Mouse (Mus musculus) heart, embryonic 13.5 days (tissue): ENCODE measurements around the gene Dcun1d4. TPM values are rescaled to one million over a fixed set of nuclear protein-coding genes. Genes with fewer than 3 reads are reported as not detected.

Source experiments
- ATAC-seq: fragments of 200-750 bp; cut with Nextera tagmentation; 2 replicates; pipeline ENCODE4 v1.8.0; 2017; ENCODE audit warnings: moderate TSS enrichment; ENCODE audit not compliant: insufficient number of reproducible peaks, low FRiP score, low TSS enrichment; ENCODE audit errors: extremely low read depth
- H3K27ac ChIP-seq: fragments of 300-500 bp; sonication (generic); replicated peaks from 2 replicates; pipeline ENCODE4 v1.5.1; 2015; ENCODE audit warnings: moderate library complexity, mild to moderate bottlenecking, inconsistent platforms
- H3K27me3 ChIP-seq: fragments of 300-500 bp; sonication (generic); replicated peaks from 2 replicates; pipeline ENCODE4 v1.6.1; 2015; ENCODE audit warnings: mild to moderate bottlenecking, inconsistent platforms
- H3K36me3 ChIP-seq: fragments of 300-500 bp; sonication (generic); 2 replicates; pipeline ENCODE4 v1.6.1; 2015; ENCODE audit warnings: mild to moderate bottlenecking, inconsistent platforms
- H3K4me1 ChIP-seq: fragments of 300-500 bp; sonication (generic); 2 replicates; pipeline ENCODE4 v1.6.1; 2015; ENCODE audit warnings: inconsistent platforms
- H3K4me2 ChIP-seq: fragments of 300-500 bp; sonication (generic); 2 replicates; pipeline ENCODE4 v1.6.1; 2015; ENCODE audit warnings: inconsistent platforms, mild to moderate bottlenecking, moderate library complexity
- H3K4me3 ChIP-seq: fragments of 300-500 bp; sonication (generic); 2 replicates; pipeline ENCODE4 v1.5.1; 2015; ENCODE audit warnings: moderate library complexity, mild to moderate bottlenecking, inconsistent platforms
- H3K9ac ChIP-seq: fragments of 300-500 bp; sonication (generic); 2 replicates; pipeline ENCODE4 v1.6.1; 2015; ENCODE audit warnings: inconsistent platforms, mild to moderate bottlenecking, moderate library complexity
- H3K9me3 ChIP-seq: fragments of 300-500 bp; sonication (generic); 2 replicates; pipeline ENCODE4 v1.6.1; 2016; ENCODE audit warnings: inconsistent platforms
- WGBS: fragments of 180-500 bp; shearing (Covaris S2); methylation state at CpG from one replicate; pipeline ENCODE4 v1.1.7; 2015; ENCODE audit warnings: mixed read lengths; 5-methylcytosine and 5-hydroxymethylcytosine counted together
- polyA plus RNA-seq: library from polyadenylated mRNA; unstranded; fragments of >200 nt; fragmentation: Nextera tagmentation; extraction: Ambion mirVana; gene quantifications from 2 replicates; pipeline ENCODE4 v1.2.1, GENCODE M21; 2015

Dcun1d4 gene
- polyA plus RNA-seq, 1 experiment from 2014 or later: 15.7 TPM

GRCm38 (mm10) chr5:73502422-73502821 is 21.6 kb downstream of the Dcun1d4 start:
- Histone ChIP-seq H3K4me1 (peaks cover 61% of the 10 kb centered on the region), H3K27ac (peak overlapping the region; percentile 61), H3K4me3 (no peak overlapping the region), H3K27me3 (no peaks in the 10 kb centered on the region), H3K4me2 (no peak overlapping the region), H3K9ac (no peak overlapping the region), H3K36me3 (no peaks in the 10 kb centered on the region), H3K9me3 (no peaks in the 10 kb centered on the region)
- 77% methylated on average over 9 of the region's 9 CpGs for WGBS
- no peak for ATAC-seq

- Histone ChIP-seq H3K4me1 (peaks cover 55% of the 10 kb centered on the region), H3K36me3 (no peaks in the 10 kb centered on the region), H3K4me2 (peak overlapping the region; percentile 12; the same call in 1 of the 2 replicates), H3K9me3 (no peaks in the 10 kb centered on the region), H3K27me3 (no peaks in the 10 kb centered on the region), H3K27ac (peak overlapping the region; percentile 61), H3K9ac (no peak overlapping the region), H3K4me3 (no peak overlapping the region)
- ATAC-seq: no peak
- 44% methylated on average over 12 of the region's 12 CpGs for WGBS
Measured at GRCm38 (mm10) chr5:73503015-73503757, 22.4 kb downstream of the Dcun1d4 start.

- Histone ChIP-seq H3K27ac (no peak overlapping the region), H3K27me3 (no peaks in the 10 kb centered on the region), H3K4me3 (no peak overlapping the region), H3K9me3 (no peaks in the 10 kb centered on the region), H3K9ac (peak overlapping the region; percentile 37; the same call in 1 of the 2 replicates), H3K36me3 (peaks cover 20% of the 10 kb centered on the region), H3K4me1 (peaks cover 44% of the 10 kb centered on the region), H3K4me2 (no peak overlapping the region)
- no peak for ATAC-seq
- WGBS: 85% methylated on average over 14 of the region's 14 CpGs
Measured at GRCm38 (mm10) chr5:73511074-73511473, 30.3 kb downstream of the Dcun1d4 start.

GRCm38 (mm10) chr5:73512241-73512640 is 31.4 kb downstream of the Dcun1d4 start:
- Histone ChIP-seq H3K27ac (no peak overlapping the region), H3K9ac (0 out of 2 replicates have a peak overlapping the region, but pooled peaks have one; percentile 24), H3K4me3 (no peak overlapping the region), H3K4me1 (peaks cover 39% of the 10 kb centered on the region), H3K4me2 (no peak overlapping the region), H3K9me3 (no peaks in the 10 kb centered on the region), H3K36me3 (peaks cover 26% of the 10 kb centered on the region), H3K27me3 (no peaks in the 10 kb centered on the region)
- 91% methylated on average over 1 of the region's 1 CpGs for WGBS
- no peak for ATAC-seq

GRCm38 (mm10) chr5:73512661-73513060 is 31.9 kb downstream of the Dcun1d4 start:
- Histone ChIP-seq H3K9ac (no peak overlapping the region), H3K9me3 (no peaks in the 10 kb centered on the region), H3K4me3 (no peak overlapping the region), H3K4me1 (peaks cover 39% of the 10 kb centered on the region), H3K27me3 (no peaks in the 10 kb centered on the region), H3K36me3 (peaks cover 31% of the 10 kb centered on the region), H3K4me2 (no peak overlapping the region), H3K27ac (no peak overlapping the region)
- no peak for ATAC-seq
- WGBS: 83% methylated on average over 9 of the region's 9 CpGs

GRCm38 (mm10) chr5:73514202-73514601 is 33.4 kb downstream of the Dcun1d4 start:
- H3K4me2 ChIP-seq: no peak overlapping the region
- H3K4me3 ChIP-seq: no peak overlapping the region
- H3K27ac ChIP-seq: no peak overlapping the region
- H3K4me1 ChIP-seq: peaks cover 35% of the 10 kb centered on the region
- H3K9me3 ChIP-seq: no peaks in the 10 kb centered on the region
- no peak overlapping the region for H3K9ac ChIP-seq
- peaks cover 31% of the 10 kb centered on the region for H3K36me3 ChIP-seq
- 86% methylated on average over 2 of the region's 2 CpGs for WGBS
- no peaks in the 10 kb centered on the region for H3K27me3 ChIP-seq
- no peak for ATAC-seq

- Histone ChIP-seq H3K4me3 (no peak overlapping the region), H3K27ac (no peak overlapping the region), H3K9ac (no peak overlapping the region), H3K27me3 (no peaks in the 10 kb centered on the region), H3K9me3 (no peaks in the 10 kb centered on the region), H3K36me3 (peaks cover 32% of the 10 kb centered on the region), H3K4me1 (peaks cover 5% of the 10 kb centered on the region), H3K4me2 (no peak overlapping the region)
- ATAC-seq: no peak
- WGBS: 91% methylated on average over 5 of the region's 5 CpGs
Measured at GRCm38 (mm10) chr5:73517299-73517698, 36.5 kb downstream of the Dcun1d4 start.

- Histone ChIP-seq H3K4me2 (no peak overlapping the region), H3K36me3 (peaks cover 28% of the 10 kb centered on the region), H3K4me3 (no peak overlapping the region), H3K4me1 (peaks cover 13% of the 10 kb centered on the region), H3K9ac (no peak overlapping the region), H3K27ac (no peak overlapping the region), H3K27me3 (no peaks in the 10 kb centered on the region), H3K9me3 (no peaks in the 10 kb centered on the region)
- 87% methylated on average over 8 of the region's 8 CpGs for WGBS
- no peak for ATAC-seq
Measured at GRCm38 (mm10) chr5:73518424-73519211, 37.8 kb downstream of the Dcun1d4 start.

GRCm38 (mm10) chr5:73520787-73521186 is 40.0 kb downstream of the Dcun1d4 start:
- Histone ChIP-seq H3K4me2 (no peak overlapping the region), H3K9ac (no peak overlapping the region), H3K36me3 (peaks cover 25% of the 10 kb centered on the region), H3K9me3 (no peaks in the 10 kb centered on the region), H3K4me1 (peaks cover 22% of the 10 kb centered on the region), H3K4me3 (no peak overlapping the region), H3K27ac (no peak overlapping the region), H3K27me3 (no peaks in the 10 kb centered on the region)
- 71% methylated on average over 4 of the region's 4 CpGs for WGBS
- no peak for ATAC-seq

GRCm38 (mm10) chr5:73523227-73523626 is 42.4 kb downstream of the Dcun1d4 start:
- no peak overlapping the region for H3K9ac ChIP-seq
- H3K27me3 ChIP-seq: no peaks in the 10 kb centered on the region
- no peak overlapping the region for H3K4me3 ChIP-seq
- H3K27ac ChIP-seq: 0 out of 2 replicates have a peak overlapping the region, but pooled peaks have one; percentile 24
- peaks cover 26% of the 10 kb centered on the region for H3K36me3 ChIP-seq
- no peak overlapping the region for H3K4me2 ChIP-seq
- H3K4me1 ChIP-seq: peaks cover 22% of the 10 kb centered on the region
- no peaks in the 10 kb centered on the region for H3K9me3 ChIP-seq
- WGBS: 38% methylated on average over 10 of the region's 10 CpGs
- no peak for ATAC-seq

- Histone ChIP-seq H3K27me3 (no peaks in the 10 kb centered on the region), H3K36me3 (peaks cover 32% of the 10 kb centered on the region), H3K9me3 (no peaks in the 10 kb centered on the region), H3K4me1 (peaks cover 22% of the 10 kb centered on the region), H3K9ac (no peak overlapping the region), H3K4me2 (no peak overlapping the region), H3K4me3 (no peak overlapping the region), H3K27ac (no peak overlapping the region)
- 61% methylated on average over 4 of the region's 4 CpGs for WGBS
- ATAC-seq: no peak
Measured at GRCm38 (mm10) chr5:73524300-73525000, 43.6 kb downstream of the Dcun1d4 start.
